Mouse (Mus musculus) bone marrow, adult 2 months (tissue): Measurements from ENCODE around the gene Cxcl15.

Experiments
- CTCF ChIP-seq: fragments of 200-500 bp; IDR thresholded peaks from 2 replicates; pipeline ENCODE4 v1.5.1; 2011; ENCODE audit warnings: low read length, control low read depth; ENCODE audit not compliant: control insufficient read depth, insufficient read depth
- POLR2A ChIP-seq: fragments of 200-500 bp; IDR thresholded peaks from 2 replicates; pipeline ENCODE4 v1.6.1; 2011; ENCODE audit warnings: low read depth, mild to moderate bottlenecking, control low read depth, low read length, borderline replicate concordance; ENCODE audit not compliant: control insufficient read depth

GRCm38 (mm10) chr5:90760303-90760702, 34.0 kb upstream of the Cxcl15 start:
- no peak for TF ChIP-seq CTCF
- TF ChIP-seq POLR2A = no peak
